Mouse (Mus musculus) liver, embryonic 14.5 days (tissue): ENCODE data around the gene Naglu. TPM values are rescaled to one million over a fixed set of nuclear protein-coding genes. Genes with fewer than 3 reads are reported as not detected.

ENCODE experiments used
- ATAC-seq: fragments of 200-750 bp; cut with Nextera tagmentation; 2 replicates; pipeline ENCODE4 v1.8.0; 2017; ENCODE audit warnings: moderate number of reproducible peaks, mild to moderate bottlenecking, moderate library complexity; ENCODE audit not compliant: insufficient read depth
- DNase-seq, 3 experiments: peaks; one replicate each; pipeline ENCODE4 v3.0.0-alpha.2; 2012 to 2013; ENCODE audit warnings: low read depth in 3 of 3, low spot score in 3 of 3
- H3K27ac ChIP-seq: fragments of 300-500 bp; sonication (generic); 2 replicates; pipeline ENCODE4 v1.5.1; 2014; ENCODE audit warnings: moderate library complexity, mild to moderate bottlenecking, control low read depth, inconsistent platforms
- H3K27me3 ChIP-seq: fragments of 300-500 bp; sonication (generic); 2 replicates; pipeline ENCODE4 v1.6.1; 2014; ENCODE audit warnings: mild to moderate bottlenecking, low read length, moderate library complexity; ENCODE audit not compliant: control insufficient read depth, insufficient read depth
- H3K36me3 ChIP-seq: fragments of 300-500 bp; sonication (generic); replicated peaks from 2 replicates; pipeline ENCODE4 v1.6.1; 2014; ENCODE audit warnings: low read depth; ENCODE audit not compliant: control insufficient read depth, insufficient read depth
- H3K4me1 ChIP-seq, 2 experiments: fragments of 200-500 bp in 1 of 2; fragments of 300-500 bp in 1 of 2; sonication (generic) in 1 of 2; replicated peaks; 2 replicates each; pipeline ENCODE4 v1.6.1; 2012 to 2014; ENCODE audit warnings: antibody characterized with exemption in 1 of 2, inconsistent platforms in 1 of 2, low read length in 1 of 2; ENCODE audit not compliant: control insufficient read depth in 2 of 2, insufficient read depth in 2 of 2
- H3K4me2 ChIP-seq: fragments of 300-500 bp; sonication (generic); 2 replicates; pipeline ENCODE4 v1.6.1; 2014; ENCODE audit warnings: low read depth, mild to moderate bottlenecking, control low read depth, moderate library complexity
- H3K4me3 ChIP-seq, 2 experiments: fragments of 200-500 bp in 1 of 2; fragments of 300-500 bp in 1 of 2; sonication (generic) in 1 of 2; 2 replicates each; pipeline ENCODE4 v1.5.1; 2012 to 2014; ENCODE audit warnings: low read depth in 2 of 2, low read length in 2 of 2, mild to moderate bottlenecking in 2 of 2, control low read depth in 1 of 2, inconsistent platforms in 1 of 2, moderate library complexity in 1 of 2; ENCODE audit not compliant: insufficient read depth in 1 of 2
- H3K9ac ChIP-seq: fragments of 300-500 bp; sonication (generic); replicated peaks from 2 replicates; pipeline ENCODE4 v1.6.1; 2014; ENCODE audit warnings: mild to moderate bottlenecking, control low read depth, moderate library complexity
- H3K9me3 ChIP-seq: fragments of 300-500 bp; sonication (generic); 2 replicates; pipeline ENCODE4 v1.6.1; 2016; ENCODE audit warnings: low read length, mixed read lengths; ENCODE audit not compliant: control insufficient read depth
- CTCF ChIP-seq: IDR thresholded peaks from 2 replicates; pipeline ENCODE4 v1.5.1; 2016; ENCODE audit warnings: antibody characterized with exemption, low read depth, control low read depth
- EP300 ChIP-seq: IDR thresholded peaks from 2 replicates; pipeline ENCODE4 v1.6.1; 2016; ENCODE audit warnings: antibody characterized with exemption, low read depth
- WGBS: fragments of 180-500 bp; shearing (Covaris S2); extraction: QIAGEN DNeasy Blood & Tissue Kit; methylation state at CpG from one replicate; pipeline ENCODE4 v1.1.7; 2014; ENCODE audit not compliant: insufficient replicate concordance; 5-methylcytosine and 5-hydroxymethylcytosine counted together
- polyA plus RNA-seq, 2 experiments: library from polyadenylated mRNA; depleted of rRNA in 1 of 2; stranded (reverse) in 1 of 2; unstranded in 1 of 2; fragments of >200 nt; fragmentation: Nextera tagmentation in 1 of 2; extraction: Ambion mirVana in 1 of 2; gene quantifications; 2 replicates each; pipeline versions ENCODE4 v1.2.1 to v1.2.3; 2012 to 2014

Naglu gene
- polyA plus RNA-seq, 2 experiments = 3.4 to 4.3 TPM

- TF ChIP-seq EP300 (no peak), CTCF (no peak)
- Histone ChIP-seq H3K4me1 (peaks cover 23 to 32% of the 10 kb centered on the region in 2 experiments), H3K4me2 (peak overlapping the region; percentile 96), H3K9ac (no peak overlapping the region), H3K27ac (no peak overlapping the region), H3K27me3 (peaks cover 9% of the 10 kb centered on the region), H3K9me3 (no peaks in the 10 kb centered on the region), H3K4me3 (no peak overlapping the region), H3K36me3 (peaks cover 19% of the 10 kb centered on the region)
- no peak for DNase-seq
- 86% methylated on average over 18 of the region's 18 CpGs for WGBS
- ATAC-seq = no peak
Observed at GRCm38 (mm10) chr11:101085617-101086322, 16.0 kb downstream of the Naglu start.

GRCm38 (mm10) chr11:101086323-101086674 lies 16.5 kb downstream of the Naglu start:
- Histone ChIP-seq H3K9me3 (no peaks in the 10 kb centered on the region), H3K27me3 (peaks cover 4% of the 10 kb centered on the region), H3K4me1 (peaks cover 23 to 30% of the 10 kb centered on the region in 2 experiments), H3K4me2 (peak overlapping the region; percentile 96), H3K27ac (peak overlapping the region; percentile 64), H3K9ac (peak overlapping the region; percentile 94), H3K4me3 (peak overlapping the region in 1 of 2 experiments; percentile 82; a peak in 3 of 4 replicates), H3K36me3 (peaks cover 23% of the 10 kb centered on the region)
- 78% methylated on average over 6 of the region's 6 CpGs for WGBS
- DNase-seq (no peak), ATAC-seq (no peak)
- no peak for TF ChIP-seq CTCF
- no peak for TF ChIP-seq EP300

GRCm38 (mm10) chr11:101086756-101087681 lies 17.2 kb downstream of the Naglu start, which contains the start of gene Mlx:
TSS of gene Mlx (plus strand) at chr11:101087277.
- peak; percentile 76 for ATAC-seq
- 4% methylated on average over 52 of the region's 52 CpGs for WGBS
- Histone ChIP-seq H3K4me2 (peak within 1 kb of the TSS; percentile 96), H3K9ac (peak within 1 kb of the TSS; percentile 94), H3K4me1 (peaks cover 15 to 24% of the 10 kb centered on the region in 2 experiments), H3K27ac (peak within 1 kb of the TSS; percentile 64), H3K27me3 (no peaks in the 10 kb centered on the region), H3K9me3 (no peaks in the 10 kb centered on the region), H3K36me3 (peaks cover 28% of the 10 kb centered on the region), H3K4me3 (peak within 1 kb of the TSS; percentile 66 to 82)
- DNase-seq = peak; percentile 86 to 88 (median 87)
- TF ChIP-seq CTCF (no peak), EP300 (no peak)

DNA sequence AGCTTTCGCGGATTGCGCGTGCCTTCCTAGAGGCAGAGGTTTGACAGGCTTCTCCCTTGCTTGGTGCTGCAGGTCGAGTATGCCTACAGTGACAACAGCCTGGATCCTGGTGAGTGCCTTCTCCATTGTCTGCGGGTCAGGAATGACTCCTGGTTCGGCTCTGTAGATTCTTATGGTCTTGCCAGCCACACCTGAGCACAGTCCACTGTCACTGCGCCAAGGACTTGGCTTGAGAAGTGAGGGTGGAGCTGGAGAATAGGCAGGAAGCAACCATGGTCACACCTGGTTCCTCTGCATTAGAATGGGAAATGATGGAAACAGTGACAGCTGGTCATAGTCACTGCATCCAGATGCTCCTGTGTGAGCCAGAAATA lies 17.9 kb downstream of the Naglu start:
- H3K27me3 ChIP-seq = no peaks in the 10 kb centered on the region
- H3K4me3 ChIP-seq = peak overlapping the region; percentile 66 to 82
- ATAC-seq (no peak), DNase-seq (no peak)
- peak overlapping the region; percentile 96 for H3K4me2 ChIP-seq
- H3K36me3 ChIP-seq = peaks cover 33% of the 10 kb centered on the region
- WGBS = 10% methylated on average over 8 of the region's 8 CpGs
- H3K27ac ChIP-seq = peak overlapping the region; percentile 61
- peaks cover 14 to 22% of the 10 kb centered on the region in 2 experiments for H3K4me1 ChIP-seq
- TF ChIP-seq EP300 (no peak), CTCF (no peak)
- H3K9me3 ChIP-seq = no peaks in the 10 kb centered on the region
- peak overlapping the region; percentile 94 for H3K9ac ChIP-seq

GRCm38 (mm10) chr11:101089931-101090330 lies 20.1 kb downstream of the Naglu start:
- Histone ChIP-seq H3K4me1 (peaks cover 13 to 15% of the 10 kb centered on the region in 2 experiments), H3K27me3 (no peaks in the 10 kb centered on the region), H3K9ac (no peak overlapping the region), H3K4me2 (no peak overlapping the region), H3K27ac (no peak overlapping the region), H3K9me3 (no peaks in the 10 kb centered on the region), H3K36me3 (peaks cover 41% of the 10 kb centered on the region), H3K4me3 (no peak overlapping the region)
- TF ChIP-seq EP300 = no peak
- no peak for TF ChIP-seq CTCF
- 78% methylated on average over 1 of the region's 1 CpGs for WGBS
- DNase-seq = no peak
- no peak for ATAC-seq
